Mouse (Mus musculus) midbrain, embryonic 14.5 days (tissue): ENCODE data around the gene Mnt. TPM values are rescaled to one million over a fixed set of nuclear protein-coding genes. Genes with fewer than 3 reads are reported as not detected.

Experiments used
- ATAC-seq: fragments of 200-750 bp; cut with Nextera tagmentation; 2 replicates; pipeline ENCODE4 v1.8.0; 2017; ENCODE audit warnings: moderate number of reproducible peaks, moderate library complexity; ENCODE audit not compliant: low FRiP score, low TSS enrichment
- DNase-seq: peaks from one replicate; pipeline ENCODE4 v3.0.0-alpha.2; 2015
- H3K27ac ChIP-seq: fragments of 300-500 bp; sonication (generic); replicated peaks from 2 replicates; pipeline ENCODE4 v1.5.1; 2014; ENCODE audit warnings: mild to moderate bottlenecking, low read depth, low read length, moderate library complexity
- H3K27me3 ChIP-seq: fragments of 300-500 bp; sonication (generic); 2 replicates; pipeline ENCODE4 v1.6.1; 2014; ENCODE audit warnings: low read length, control low read depth, mixed read lengths; ENCODE audit not compliant: control insufficient read depth, insufficient read depth
- H3K36me3 ChIP-seq: fragments of 300-500 bp; sonication (generic); 2 replicates; pipeline ENCODE4 v1.6.1; 2014; ENCODE audit warnings: low read length, control low read depth; ENCODE audit not compliant: control insufficient read depth, insufficient read depth
- H3K4me1 ChIP-seq: fragments of 300-500 bp; sonication (generic); 2 replicates; pipeline ENCODE4 v1.6.1; 2014; ENCODE audit warnings: mild to moderate bottlenecking, antibody characterized with exemption, low read length, control low read depth; ENCODE audit not compliant: control insufficient read depth, insufficient read depth
- H3K4me2 ChIP-seq: fragments of 300-500 bp; sonication (generic); 2 replicates; pipeline ENCODE4 v1.6.1; 2014; ENCODE audit warnings: mild to moderate bottlenecking, low read length, moderate library complexity
- H3K4me3 ChIP-seq: fragments of 300-500 bp; sonication (generic); replicated peaks from 2 replicates; pipeline ENCODE4 v1.5.1; 2014; ENCODE audit warnings: low read depth, low read length
- H3K9ac ChIP-seq: fragments of 300-500 bp; sonication (generic); replicated peaks from 2 replicates; pipeline ENCODE4 v1.6.1; 2014; ENCODE audit warnings: mild to moderate bottlenecking, low read length, moderate library complexity
- H3K9me3 ChIP-seq: fragments of 300-500 bp; sonication (generic); 2 replicates; pipeline ENCODE4 v1.6.1; 2016; ENCODE audit warnings: low read length, control low read depth, mixed read lengths; ENCODE audit not compliant: control insufficient read depth
- WGBS: fragments of 180-500 bp; shearing (Covaris S2); extraction: QIAGEN DNeasy Blood & Tissue Kit; methylation state at CpG from one replicate; pipeline ENCODE4 v1.1.7; 2014; 5-methylcytosine and 5-hydroxymethylcytosine counted together
- polyA plus RNA-seq: library from polyadenylated mRNA; unstranded; fragments of >200 nt; fragmentation: Nextera tagmentation; extraction: Ambion mirVana; gene quantifications from 2 replicates; pipeline ENCODE4 v1.2.1, GENCODE M21; 2014

Gene Mnt
- polyA plus RNA-seq, 1 experiment from 2014 or later: 9.8 TPM

GRCm38 (mm10) chr11:74828965-74829550, 1.7 kb upstream of the Mnt start:
- WGBS: 9% methylated on average over 11 of the region's 11 CpGs
- Histone ChIP-seq H3K4me3 (peak overlapping the region; percentile 91), H3K4me2 (peak overlapping the region; percentile 87), H3K9ac (no peak overlapping the region), H3K9me3 (no peaks in the 10 kb centered on the region), H3K36me3 (no peaks in the 10 kb centered on the region), H3K4me1 (peaks cover 12% of the 10 kb centered on the region), H3K27me3 (no peaks in the 10 kb centered on the region), H3K27ac (0 out of 2 replicates have a peak overlapping the region, but pooled peaks have one; percentile 93)
- no peak for DNase-seq
- no peak for ATAC-seq

GRCm38 (mm10) chr11:74829812-74830211, 908 bp upstream of the Mnt start:
- under 1% methylated on average over 20 of the region's 20 CpGs for WGBS
- Histone ChIP-seq H3K4me3 (peak overlapping the region; percentile 91), H3K4me1 (peaks cover 12% of the 10 kb centered on the region), H3K9ac (peak overlapping the region; percentile 38), H3K27ac (peak overlapping the region; percentile 93), H3K27me3 (no peaks in the 10 kb centered on the region), H3K4me2 (peak overlapping the region; percentile 87), H3K36me3 (no peaks in the 10 kb centered on the region), H3K9me3 (no peaks in the 10 kb centered on the region)
- ATAC-seq (peak; percentile 49), DNase-seq (peak; percentile 89)

GRCm38 (mm10) chr11:74831191-74831605, 478 bp downstream of the Mnt start:
- H3K9ac ChIP-seq: peak overlapping the region; percentile 87
- ATAC-seq: no peak

GRCm38 (mm10) chr11:74831606-74832451, 1.1 kb downstream of the Mnt start:
- DNase-seq (peak; percentile 98), ATAC-seq (peak; percentile 81)
- no peaks in the 10 kb centered on the region for H3K9me3 ChIP-seq
- peaks cover 12% of the 10 kb centered on the region for H3K4me1 ChIP-seq
- peak overlapping the region; percentile 87 for H3K4me2 ChIP-seq
- H3K27me3 ChIP-seq: no peaks in the 10 kb centered on the region
- peak overlapping the region; percentile 87 for H3K9ac ChIP-seq
- peak overlapping the region; percentile 91 for H3K4me3 ChIP-seq
- 0 out of 2 replicates have a peak, but pooled peaks cover 3% of the 10 kb centered on the region for H3K36me3 ChIP-seq
- H3K27ac ChIP-seq: peak overlapping the region; percentile 93
- WGBS: under 1% methylated on average over 61 of the region's 61 CpGs

More at GRCm38 (mm10) chr11:74831191-74831605, 478 bp downstream of the Mnt start:
- Histone ChIP-seq H3K27ac (peak overlapping the region; percentile 93), H3K4me2 (peak overlapping the region; percentile 87), H3K36me3 (no peaks in the 10 kb centered on the region), H3K9me3 (no peaks in the 10 kb centered on the region), H3K27me3 (no peaks in the 10 kb centered on the region), H3K4me3 (peak overlapping the region; percentile 91), H3K4me1 (peaks cover 12% of the 10 kb centered on the region)
- 1% methylated on average over 35 of the region's 35 CpGs for WGBS
- DNase-seq: peak; percentile 74

GRCm38 (mm10) chr11:74832503-74833143, 1.9 kb downstream of the Mnt start:
- under 1% methylated on average over 26 of the region's 26 CpGs for WGBS
- H3K4me2 ChIP-seq: peak overlapping the region; percentile 87
- peak overlapping the region; percentile 91 for H3K4me3 ChIP-seq
- peaks cover 18% of the 10 kb centered on the region for H3K4me1 ChIP-seq
- no peaks in the 10 kb centered on the region for H3K27me3 ChIP-seq
- ATAC-seq: no peak
- peak overlapping the region; percentile 87 for H3K9ac ChIP-seq
- peak; percentile 78 for DNase-seq
- H3K9me3 ChIP-seq: no peaks in the 10 kb centered on the region
- H3K36me3 ChIP-seq: 0 out of 2 replicates have a peak, but pooled peaks cover 4% of the 10 kb centered on the region
- peak overlapping the region; percentile 93 for H3K27ac ChIP-seq

- Histone ChIP-seq H3K27me3 (no peaks in the 10 kb centered on the region), H3K4me3 (peak overlapping the region; percentile 91), H3K9me3 (no peaks in the 10 kb centered on the region), H3K4me1 (peaks cover 22% of the 10 kb centered on the region), H3K36me3 (0 out of 2 replicates have a peak, but pooled peaks cover 4% of the 10 kb centered on the region), H3K4me2 (peak overlapping the region; percentile 87), H3K9ac (peak overlapping the region; percentile 87), H3K27ac (no peak overlapping the region)
- WGBS: 83% methylated on average over 8 of the region's 8 CpGs
- ATAC-seq (no peak), DNase-seq (no peak)
These were observed 3.0 kb downstream of the Mnt start for GRCm38 (mm10) chr11:74833536-74834358.

GRCm38 (mm10) chr11:74834359-74834638, 3.6 kb downstream of the Mnt start:
- H3K4me1 ChIP-seq: peaks cover 22% of the 10 kb centered on the region
- H3K27ac ChIP-seq: no peak overlapping the region
- WGBS: 76% methylated on average over 1 of the region's 1 CpGs
- no peaks in the 10 kb centered on the region for H3K9me3 ChIP-seq
- no peak overlapping the region for H3K9ac ChIP-seq
- H3K4me2 ChIP-seq: no peak overlapping the region
- ATAC-seq: no peak
- no peak for DNase-seq
- 0 out of 2 replicates have a peak, but pooled peaks cover 4% of the 10 kb centered on the region for H3K36me3 ChIP-seq
- H3K27me3 ChIP-seq: no peaks in the 10 kb centered on the region
- no peak overlapping the region for H3K4me3 ChIP-seq

- DNase-seq (no peak), ATAC-seq (no peak)
- Histone ChIP-seq H3K4me1 (peaks cover 22% of the 10 kb centered on the region), H3K9me3 (no peaks in the 10 kb centered on the region), H3K4me3 (no peak overlapping the region), H3K9ac (no peak overlapping the region), H3K36me3 (0 out of 2 replicates have a peak, but pooled peaks cover 4% of the 10 kb centered on the region), H3K27ac (no peak overlapping the region), H3K27me3 (no peaks in the 10 kb centered on the region), H3K4me2 (no peak overlapping the region)
- 63% methylated on average over 5 of the region's 5 CpGs for WGBS
These were observed 4.0 kb downstream of the Mnt start for GRCm38 (mm10) chr11:74834650-74835277.
